Mouse (Mus musculus): ENCODE data around the gene Mettl21a.
"Not testable (repeated sequence)": the region's sequence is repeated elsewhere in the genome, so short reads cannot be mapped to it uniquely, and the experiment has no call there.

Gene Mettl21a

DNA sequence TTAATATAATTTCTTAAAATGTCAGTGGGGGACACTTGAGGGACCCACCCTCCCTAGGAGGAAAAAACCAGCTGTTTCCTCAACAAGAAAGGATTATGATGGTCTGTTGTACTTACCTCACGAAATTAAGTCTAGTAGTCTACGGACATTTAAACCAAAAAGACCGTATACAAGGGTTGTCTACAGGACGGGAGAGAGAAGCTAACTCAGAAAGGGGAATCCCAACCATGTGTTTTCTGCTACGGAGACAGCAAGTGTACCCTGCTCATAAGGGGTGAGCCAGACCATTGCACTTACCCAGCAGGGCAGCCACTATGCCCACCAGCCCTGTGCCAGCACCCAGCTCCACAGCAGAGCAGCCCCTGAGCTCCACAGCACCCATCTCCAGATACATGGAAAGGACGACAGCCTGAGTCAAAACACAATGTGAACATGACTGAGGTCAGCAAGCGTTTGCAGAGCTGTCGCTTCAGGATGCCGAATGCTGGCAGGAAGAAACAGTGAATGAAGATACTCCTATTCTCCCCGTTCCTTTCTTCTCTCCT lies 2.2 kb downstream of the Mettl21a start:
- DNase-seq (ENCODE audit: low spot score in 2 of 2), result no peak

DNA sequence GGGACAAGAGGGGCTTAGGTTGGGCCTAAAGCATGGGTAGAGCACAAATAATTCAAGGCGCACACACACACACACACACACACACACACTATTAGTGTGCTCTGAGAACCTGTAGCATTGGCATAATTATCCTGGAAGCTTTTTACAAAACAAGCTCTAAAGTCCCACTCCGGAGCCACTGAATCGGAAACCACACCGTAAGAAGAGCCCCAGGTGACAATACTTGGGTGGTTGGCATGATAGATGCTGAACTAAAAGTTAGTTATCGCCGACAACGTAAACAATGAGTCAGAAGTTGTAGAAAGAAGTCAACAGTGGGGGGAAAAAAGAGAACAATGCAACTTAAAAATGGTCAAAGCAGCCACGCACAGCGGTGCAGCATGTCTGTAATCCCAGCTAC lies 2.7 kb downstream of the Mettl21a start:
- no peak for DNase-seq (ENCODE audit: low spot score in 2 of 2)

DNA sequence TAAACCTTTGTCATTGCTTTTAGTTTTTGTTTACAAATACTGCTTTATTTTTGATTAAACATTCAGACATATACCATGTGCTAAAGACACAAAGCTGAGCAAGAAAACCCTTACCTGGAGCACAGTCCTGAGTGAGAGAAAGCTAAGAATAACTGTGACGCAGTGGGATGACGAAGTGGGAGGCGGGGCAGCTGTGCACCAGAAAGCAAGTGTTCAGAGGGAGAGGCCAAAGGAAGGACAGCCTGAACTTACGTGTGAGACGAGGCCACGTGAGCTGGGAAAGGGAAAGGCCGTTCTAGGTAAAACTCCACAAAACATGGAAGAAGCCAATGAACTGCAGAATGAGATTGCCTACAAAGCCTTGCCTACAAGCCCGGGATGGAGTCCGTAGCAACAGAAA lies 7.1 kb downstream of the Mettl21a start:
- DNase-seq (ENCODE audit: low spot score in 2 of 2), result no peak

DNA sequence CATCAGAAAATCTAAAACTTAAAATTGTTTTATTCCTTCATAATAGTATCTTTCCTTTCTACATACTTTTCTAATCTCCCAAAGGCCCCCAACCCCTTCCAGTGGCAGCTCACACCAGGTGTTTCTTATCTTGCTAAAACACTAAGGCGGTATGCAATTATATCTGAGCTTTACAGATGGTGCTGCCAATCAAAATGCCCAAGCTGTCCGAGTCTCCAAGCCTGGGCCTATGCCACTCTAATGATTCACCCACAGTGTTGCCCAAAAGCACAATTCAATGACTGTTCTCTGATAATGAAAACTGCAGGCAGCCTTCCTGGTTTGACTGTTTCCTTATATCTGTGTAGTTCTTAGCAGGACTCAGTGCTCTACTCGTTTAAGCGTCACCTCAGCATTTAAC lies 7.9 kb downstream of the Mettl21a start:
- DNase-seq (ENCODE audit: low spot score in 2 of 2), result no peak

DNA sequence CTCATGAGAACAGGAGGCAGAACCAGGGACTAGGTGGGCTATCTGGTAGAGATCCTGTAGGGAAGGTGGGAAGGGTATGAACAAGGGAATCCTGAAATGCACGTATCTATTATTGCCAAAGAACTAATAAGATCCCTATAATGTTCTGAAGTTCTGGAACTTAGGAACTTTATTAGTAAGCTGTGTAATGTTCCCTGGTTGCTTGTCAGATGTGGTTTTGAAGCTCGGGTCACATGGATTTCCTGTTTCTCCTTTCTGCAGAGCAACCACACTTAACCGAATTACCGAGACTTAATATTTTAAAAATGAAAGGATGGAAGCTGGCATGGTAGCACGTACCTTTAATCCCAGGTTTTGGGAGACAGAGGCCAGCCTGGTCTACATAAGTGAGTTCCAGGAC lies 13.7 kb downstream of the Mettl21a start:
- DNase-seq (ENCODE audit: low spot score in 2 of 2), result no peak

DNA sequence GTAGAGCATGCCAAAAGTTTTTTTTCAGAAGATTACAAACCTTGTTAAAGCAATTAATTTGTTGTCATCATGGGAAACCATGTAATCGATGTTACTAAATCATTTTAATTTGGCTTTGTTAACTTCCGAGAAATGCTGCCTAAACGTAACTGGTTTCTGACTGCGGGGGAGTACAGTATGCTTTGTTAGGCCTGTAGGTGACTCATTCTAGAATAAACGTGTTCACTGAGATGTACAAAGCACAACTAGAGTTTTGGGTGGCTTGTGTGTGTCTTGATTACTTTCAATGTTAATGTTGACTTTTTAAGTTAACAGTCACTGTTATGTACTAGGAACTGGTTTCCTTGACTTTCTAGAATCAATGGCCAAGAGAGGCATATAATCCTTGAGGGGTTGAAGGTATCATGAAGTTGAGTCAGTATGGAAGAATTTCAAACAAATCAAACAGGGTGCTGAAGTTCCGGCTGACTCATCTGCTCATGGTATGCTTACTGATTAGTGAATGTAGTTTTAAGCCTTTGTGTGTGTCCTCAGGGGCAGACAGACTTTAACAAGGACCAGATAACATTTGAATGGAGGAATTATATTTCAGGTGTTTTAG lies 15.7 kb downstream of the Mettl21a start:
- no peak for DNase-seq (ENCODE audit: low spot score in 2 of 2)

DNA sequence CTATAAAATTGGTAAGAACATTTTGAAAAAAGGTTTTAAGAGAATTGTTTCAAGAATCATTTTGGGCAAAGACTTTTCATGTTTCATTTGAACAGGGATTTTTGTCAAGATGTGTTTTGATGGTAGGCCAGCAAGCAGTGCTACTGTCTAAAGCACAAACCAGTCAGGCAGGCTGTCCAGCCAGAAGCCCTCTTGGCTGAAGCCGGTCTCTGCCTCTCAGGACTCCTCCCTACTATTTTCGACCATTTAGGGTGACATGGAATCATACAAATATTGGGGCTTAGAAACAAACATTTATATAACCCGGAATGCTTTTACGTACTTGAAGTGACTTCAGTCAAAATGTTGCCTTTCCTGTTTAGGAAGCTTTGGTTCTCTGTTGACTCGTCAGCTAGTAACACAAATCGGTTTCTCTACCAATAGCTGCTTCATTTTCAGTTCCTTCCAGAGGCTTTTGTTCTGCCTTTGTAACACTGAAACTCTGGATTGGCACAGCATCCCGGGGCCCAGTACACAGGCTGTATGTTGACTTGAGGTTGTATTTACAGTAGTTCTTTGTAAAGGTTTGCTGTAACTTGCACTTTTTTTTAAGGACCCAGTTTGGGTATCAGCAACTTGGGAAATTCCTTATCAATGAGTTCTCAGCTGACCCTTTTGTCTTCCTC lies 16.5 kb downstream of the Mettl21a start:
- no peak for DNase-seq (ENCODE audit: low spot score in 2 of 2)

DNA sequence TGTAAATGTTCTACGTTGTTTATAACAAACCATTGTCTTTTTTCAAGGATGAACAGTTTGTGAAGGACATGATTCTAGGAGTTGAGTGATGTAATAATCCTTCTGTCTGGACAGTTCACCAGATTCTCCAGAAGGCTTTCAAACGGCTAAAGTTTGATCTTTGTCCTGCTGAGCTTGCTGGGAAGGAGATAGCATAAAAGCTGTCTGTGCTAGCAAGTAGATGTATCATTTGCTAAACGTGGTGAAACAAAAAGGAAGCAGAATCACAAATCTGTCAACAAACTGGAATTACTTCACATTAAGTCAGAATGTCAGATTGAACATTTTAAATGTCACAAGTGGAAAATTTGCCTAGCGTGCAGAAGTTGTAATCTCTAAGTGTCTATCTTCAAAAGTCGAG lies 18.1 kb downstream of the Mettl21a start:
- no peak for DNase-seq (ENCODE audit: low spot score in 2 of 2)

DNA sequence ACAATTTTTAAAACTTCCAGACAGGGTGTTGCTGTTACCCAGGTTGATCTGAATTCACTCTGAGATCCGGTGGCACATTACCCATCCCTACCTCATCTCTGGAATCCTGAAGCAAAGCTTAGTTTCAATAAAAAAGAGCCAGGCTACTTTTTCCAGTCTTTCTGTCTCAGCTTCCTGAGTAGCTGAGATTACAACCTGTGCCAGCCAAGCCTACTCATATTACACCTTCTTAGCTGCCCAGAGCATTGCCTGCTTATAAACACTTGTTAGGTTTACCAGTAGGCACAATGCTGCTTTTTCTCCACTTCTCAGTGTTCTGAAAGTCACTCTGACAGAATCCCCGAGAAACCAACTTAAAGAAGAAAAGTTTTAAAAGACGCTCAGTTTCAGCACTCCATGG lies 38.2 kb downstream of the Mettl21a start:
- DNase-seq (ENCODE audit: low spot score in 2 of 2), result no peak

DNA sequence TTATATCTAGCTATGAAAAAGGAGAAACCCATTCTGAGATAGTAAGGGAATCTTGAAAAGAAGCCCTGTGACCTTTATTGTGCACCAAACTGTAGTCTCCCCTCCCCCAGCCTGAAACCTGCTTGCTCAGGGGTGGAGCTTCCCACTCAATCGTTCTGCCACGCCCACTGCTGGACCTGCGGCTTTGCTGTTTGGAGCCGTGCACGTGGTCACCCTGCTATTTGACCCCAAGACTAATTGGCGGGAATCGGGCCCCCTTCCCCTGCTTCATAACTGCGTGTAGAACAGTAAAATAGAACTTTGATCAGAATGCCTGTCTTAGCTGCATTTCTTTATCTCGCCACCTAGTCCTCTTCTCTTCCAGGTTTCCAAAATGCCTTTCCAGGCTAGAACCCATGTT lies 39.1 kb downstream of the Mettl21a start:
- DNase-seq (ENCODE audit: low spot score in 2 of 2), result not testable (repeated sequence)

DNA sequence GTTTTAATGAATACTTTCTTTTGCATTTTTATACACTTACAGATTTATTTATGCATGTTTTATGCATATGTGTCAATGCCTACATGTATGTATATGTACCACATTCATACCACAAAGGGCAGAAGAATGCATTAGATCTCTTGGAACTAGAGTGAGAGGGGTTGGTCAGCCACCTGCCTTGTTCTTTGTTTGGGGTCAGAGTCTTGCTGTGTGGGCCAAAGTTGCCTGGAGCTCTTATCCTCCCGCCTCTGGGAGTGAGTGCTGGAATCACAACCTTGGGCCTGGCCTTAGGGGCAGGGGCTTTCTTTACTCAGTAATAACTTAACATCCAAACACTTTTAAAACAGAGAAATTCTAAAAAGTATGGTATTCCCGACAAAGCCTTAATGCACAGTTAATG lies 40.3 kb downstream of the Mettl21a start:
- DNase-seq (ENCODE audit: low spot score in 2 of 2), result no peak

DNA sequence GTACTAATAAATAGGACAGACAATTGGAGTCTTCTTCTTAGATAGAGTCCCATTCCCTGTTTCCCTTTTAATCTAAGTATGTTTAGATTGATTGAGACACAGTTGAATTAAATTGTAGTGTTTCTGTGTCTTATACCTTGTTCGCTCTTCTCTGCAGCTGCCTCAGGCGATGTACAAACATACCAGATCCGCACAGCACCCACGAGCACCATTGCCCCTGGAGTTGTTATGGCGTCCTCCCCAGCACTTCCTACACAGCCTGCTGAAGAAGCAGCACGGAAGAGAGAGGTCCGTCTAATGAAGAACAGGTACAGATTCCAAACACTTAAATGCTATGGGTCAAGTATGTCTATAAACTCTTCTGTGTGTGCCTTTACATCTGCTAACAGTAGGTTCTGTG lies 41.0 kb downstream of the Mettl21a start:
- no peak for DNase-seq (ENCODE audit: low spot score in 2 of 2)

DNA sequence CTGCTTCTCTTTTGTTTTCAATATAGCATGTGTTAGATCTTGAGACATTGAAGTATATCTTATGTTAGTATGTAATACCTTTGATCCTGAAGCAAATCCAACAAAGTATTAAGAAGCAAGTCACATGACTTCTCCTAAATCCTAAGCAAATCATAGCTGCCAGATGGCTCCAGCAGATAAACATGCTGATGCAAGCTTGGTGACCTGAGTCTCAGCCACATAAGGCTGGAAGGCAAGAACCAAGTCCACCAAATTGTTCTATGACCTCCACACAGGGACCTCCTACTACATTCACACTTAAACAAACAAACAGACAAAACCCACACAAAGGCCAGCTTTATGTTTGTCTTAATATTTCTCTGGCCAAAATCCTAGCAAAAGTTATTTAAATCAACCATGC lies 48.8 kb downstream of the Mettl21a start:
- DNase-seq (ENCODE audit: low spot score in 2 of 2), result no peak

DNA sequence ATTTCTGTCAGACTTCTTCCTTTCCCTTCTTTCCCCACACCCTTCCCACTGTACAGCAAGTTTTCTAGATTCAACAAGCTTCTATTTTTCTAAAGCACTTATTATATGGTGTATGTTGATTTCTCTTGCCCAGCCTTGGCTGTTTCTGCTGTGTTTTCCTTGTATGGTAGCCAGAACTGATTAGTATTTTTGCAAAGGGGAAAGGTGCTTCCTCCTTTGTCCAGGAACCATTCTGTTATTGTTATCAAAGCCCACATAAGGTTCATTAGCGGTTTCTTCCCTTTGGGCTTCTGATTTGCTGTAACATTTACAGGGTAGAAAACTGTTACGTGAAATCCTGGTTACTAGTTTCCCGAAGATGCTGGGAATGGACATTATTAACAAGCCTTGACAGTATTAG lies 56.9 kb downstream of the Mettl21a start:
- no peak for DNase-seq (ENCODE audit: low spot score in 2 of 2)
